In the genomic region with DNA sequence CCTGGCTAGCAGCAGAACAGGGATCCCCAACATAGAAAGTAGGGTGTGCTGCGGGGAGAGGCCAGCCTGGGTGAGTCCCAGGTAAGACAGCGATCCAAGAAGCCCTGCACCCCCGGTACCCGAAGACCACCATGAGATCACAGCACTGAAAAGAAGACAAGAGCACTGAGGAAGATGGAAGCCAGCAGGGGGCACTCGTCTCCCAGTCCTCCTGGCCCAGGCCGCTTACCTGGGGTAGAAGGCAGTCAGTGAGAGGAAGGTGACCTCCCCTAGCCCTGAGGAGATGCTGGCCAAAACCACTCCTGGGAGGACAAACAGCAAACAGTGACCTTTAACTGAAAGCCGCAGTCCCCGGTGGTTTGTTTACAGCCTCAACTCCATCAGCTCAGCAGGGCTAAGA, we compare ENCODE assay signal across 8 mouse cellular contexts. TPM values are rescaled to one million over a fixed set of nuclear protein-coding genes. Genes with fewer than 3 reads are reported as not detected.
DNase-seq lines count a peak whose midpoint lies in the region; ATAC-seq lines count a peak whose summit lies in the region.

No protein-coding gene starts in this region.

- no peak for ATAC-seq in frontal cortex, adult (ENCODE audit: low TSS enrichment)
- ATAC-seq in midbrain, embryonic 13.5 days = no peak

- no peaks in the 10 kb centered on the region for H3K9me3 ChIP-seq in midbrain, embryonic 10.5 days (replicated peaks)
- H3K9me3 ChIP-seq in midbrain, embryonic 13.5 days = no peaks in the 10 kb centered on the region

- peaks cover 17% of the 10 kb centered on the region for H3K4me1 ChIP-seq in midbrain, embryonic 10.5 days
- H3K4me1 ChIP-seq in midbrain, embryonic 13.5 days (replicated peaks) = peaks cover 14% of the 10 kb centered on the region

- no peak overlapping the region for H3K4me3 ChIP-seq in midbrain, embryonic 10.5 days
- no peak overlapping the region for H3K4me3 ChIP-seq in midbrain, embryonic 13.5 days (replicated peaks)

- H3K4me2 ChIP-seq in midbrain, embryonic 13.5 days (replicated peaks) = no peak overlapping the region

- no peak overlapping the region for H3K27ac ChIP-seq in midbrain, embryonic 10.5 days (replicated peaks)
- no peak overlapping the region for H3K27ac ChIP-seq in midbrain, embryonic 13.5 days

- WGBS in midbrain, embryonic 10.5 days = 64% methylated on average over 8 of the region's 8 CpGs
- WGBS in midbrain, embryonic 13.5 days = 56% methylated on average over 8 of the region's 8 CpGs

- H3K36me3 ChIP-seq in midbrain, embryonic 10.5 days = peaks cover 44% of the 10 kb centered on the region
- H3K36me3 ChIP-seq in midbrain, embryonic 13.5 days = peaks cover 30% of the 10 kb centered on the region

- peaks cover 1% of the 10 kb centered on the region; the same call in 1 of the 2 replicates for H3K27me3 ChIP-seq in midbrain, embryonic 10.5 days (ENCODE audit: low read depth, poor library complexity, severe bottlenecking)
- 0 out of 2 replicates have a peak, but pooled peaks cover under 1% of the 10 kb centered on the region for H3K27me3 ChIP-seq in midbrain, embryonic 13.5 days

- DNase-seq in frontal cortex, postnatal 36 days (ENCODE audit: low spot score in 2 of 2) = peak; percentile 19 to 47
- peak; percentile 38 for DNase-seq in midbrain, embryonic 10.5 days (ENCODE audit: low spot score)
- peak; percentile 39 for DNase-seq in T-cell, adult 2 months (ENCODE audit: low spot score)
- DNase-seq in kidney, adult 8-10 months = peak; percentile 76 to 77
- DNase-seq in naive thymus-derived CD4-positive, alpha-beta T cell, adult 2 months (ENCODE audit: low read depth) = peak; percentile 65
- DNase-seq in ovary, adult 18-20 months (ENCODE audit: low spot score) = no peak

- no peak overlapping the region for H3K9ac ChIP-seq in midbrain, embryonic 13.5 days (replicated peaks)

RNA-seq across cellular contexts. Expression of a gene that starts 5.6 kb away (rescaled TPM):
- polyA plus RNA-seq in midbrain, embryonic 10.5 days (2016; fragmentation: Nextera tagmentation; extraction: Ambion mirVana) = 0.41 and 0.58 TPM in 2 replicates
- 0.21 and 0.69 TPM in 2 replicates for polyA plus RNA-seq in midbrain, embryonic 13.5 days (2015; fragmentation: Nextera tagmentation; extraction: Ambion mirVana)

RNA-seq across cellular contexts. Expression of a gene that starts 6.4 kb away (rescaled TPM):
- 23.8 and 32.3 TPM in 2 replicates for polyA plus RNA-seq in midbrain, embryonic 10.5 days (2016; fragmentation: Nextera tagmentation; extraction: Ambion mirVana)
- 27.7 and 28.8 TPM in 2 replicates for polyA plus RNA-seq in midbrain, embryonic 13.5 days (2015; fragmentation: Nextera tagmentation; extraction: Ambion mirVana)

RNA-seq across cellular contexts. Expression of a gene that starts 13.0 kb away (rescaled TPM):
- polyA plus RNA-seq in midbrain, embryonic 10.5 days (2016; fragmentation: Nextera tagmentation; extraction: Ambion mirVana) = 206 and 215 TPM in 2 replicates
- 207 and 213 TPM in 2 replicates for polyA plus RNA-seq in midbrain, embryonic 13.5 days (2015; fragmentation: Nextera tagmentation; extraction: Ambion mirVana)

RNA-seq across cellular contexts. Expression of a gene that starts 15.6 kb away (rescaled TPM):
- polyA plus RNA-seq in midbrain, embryonic 10.5 days (2016; fragmentation: Nextera tagmentation; extraction: Ambion mirVana) = not detected in 2 replicates
- polyA plus RNA-seq in midbrain, embryonic 13.5 days (2015; fragmentation: Nextera tagmentation; extraction: Ambion mirVana) = not detected in 2 replicates

RNA-seq across cellular contexts. Expression of a gene that starts 51.5 kb away (rescaled TPM):
- 1.6 and 3.1 TPM in 2 replicates for polyA plus RNA-seq in midbrain, embryonic 10.5 days (2016; fragmentation: Nextera tagmentation; extraction: Ambion mirVana)
- polyA plus RNA-seq in midbrain, embryonic 13.5 days (2015; fragmentation: Nextera tagmentation; extraction: Ambion mirVana) = 4.8 and 7.6 TPM in 2 replicates
